Mouse (Mus musculus): ENCODE data around the gene Baiap2. TPM values are rescaled to one million over a fixed set of nuclear protein-coding genes. Genes with fewer than 3 reads are reported as not detected.

The Baiap2 gene
- polyA plus RNA-seq, 1 experiment from 2014 or later, result 42.0 TPM

- Histone ChIP-seq H3K4me1 (peaks cover 97% of the 10 kb centered on the region), H3K27ac (replicated peaks) (peak overlapping the region; percentile 88), H3K36me3 (no peaks in the 10 kb centered on the region), H3K4me3 (replicated peaks) (no peak overlapping the region), H3K4me2 (replicated peaks) (peak overlapping the region; percentile 34), H3K9ac (no peak overlapping the region), H3K9me3 (replicated peaks) (no peaks in the 10 kb centered on the region), H3K27me3 (no peaks in the 10 kb centered on the region)
- no peak for ATAC-seq (ENCODE audit: insufficient number of reproducible peaks, low FRiP score, low TSS enrichment, low read depth)
- 19% methylated on average over 12 of the region's 12 CpGs for WGBS
These were observed 5.3 kb upstream of the Baiap2 start for GRCm38 (mm10) chr11:119937216-119937615.

GRCm38 (mm10) chr11:119937772-119938502, 4.6 kb upstream of the Baiap2 start:
- H3K27ac ChIP-seq (replicated peaks), result peak overlapping the region; percentile 88
- H3K4me1 ChIP-seq, result peaks cover 92% of the 10 kb centered on the region

GRCm38 (mm10) chr11:119939073-119939710, 3.4 kb upstream of the Baiap2 start:
- Histone ChIP-seq H3K9ac (no peak overlapping the region), H3K27me3 (no peaks in the 10 kb centered on the region), H3K9me3 (replicated peaks) (no peaks in the 10 kb centered on the region), H3K27ac (replicated peaks) (0 out of 2 replicates have a peak overlapping the region, but pooled peaks have one; percentile 88), H3K36me3 (no peaks in the 10 kb centered on the region), H3K4me3 (replicated peaks) (no peak overlapping the region), H3K4me1 (peaks cover 89% of the 10 kb centered on the region), H3K4me2 (replicated peaks) (0 out of 2 replicates have a peak overlapping the region, but pooled peaks have one; percentile 15)
- ATAC-seq (ENCODE audit: insufficient number of reproducible peaks, low FRiP score, low TSS enrichment, low read depth), result no peak
- 56% methylated on average over 8 of the region's 8 CpGs for WGBS

More at GRCm38 (mm10) chr11:119937772-119938502, 4.6 kb upstream of the Baiap2 start:
- Histone ChIP-seq H3K4me3 (replicated peaks) (no peak overlapping the region), H3K4me2 (replicated peaks) (peak overlapping the region; percentile 34), H3K36me3 (no peaks in the 10 kb centered on the region), H3K27me3 (no peaks in the 10 kb centered on the region), H3K9me3 (replicated peaks) (no peaks in the 10 kb centered on the region), H3K9ac (no peak overlapping the region)
- ATAC-seq (ENCODE audit: insufficient number of reproducible peaks, low FRiP score, low TSS enrichment, low read depth), result no peak
- 54% methylated on average over 19 of the region's 19 CpGs for WGBS

- 47% methylated on average over 4 of the region's 4 CpGs for WGBS
- ATAC-seq (ENCODE audit: insufficient number of reproducible peaks, low FRiP score, low TSS enrichment, low read depth), result no peak
- no peak overlapping the region for H3K9ac ChIP-seq
- H3K4me3 ChIP-seq (replicated peaks), result no peak overlapping the region
- no peaks in the 10 kb centered on the region for H3K27me3 ChIP-seq
- no peak overlapping the region for H3K4me2 ChIP-seq (replicated peaks)
- no peaks in the 10 kb centered on the region for H3K36me3 ChIP-seq
- no peak overlapping the region for H3K27ac ChIP-seq (replicated peaks)
- H3K4me1 ChIP-seq, result peaks cover 92% of the 10 kb centered on the region
- H3K9me3 ChIP-seq (replicated peaks), result no peaks in the 10 kb centered on the region
These were observed 2.9 kb upstream of the Baiap2 start for GRCm38 (mm10) chr11:119939711-119940106.

- ATAC-seq (ENCODE audit: insufficient number of reproducible peaks, low FRiP score, low TSS enrichment, low read depth), result no peak
- Histone ChIP-seq H3K9me3 (replicated peaks) (no peaks in the 10 kb centered on the region), H3K27me3 (no peaks in the 10 kb centered on the region), H3K4me1 (peaks cover 92% of the 10 kb centered on the region), H3K4me2 (replicated peaks) (no peak overlapping the region), H3K4me3 (replicated peaks) (no peak overlapping the region), H3K36me3 (no peaks in the 10 kb centered on the region), H3K27ac (replicated peaks) (no peak overlapping the region), H3K9ac (no peak overlapping the region)
- 40% methylated on average over 11 of the region's 11 CpGs for WGBS
These were observed 2.4 kb upstream of the Baiap2 start for GRCm38 (mm10) chr11:119940142-119940541.

- Histone ChIP-seq H3K4me3 (replicated peaks) (peak overlapping the region; percentile 76), H3K27ac (replicated peaks) (peak overlapping the region; percentile 89; the same call in 1 of the 2 replicates), H3K9ac (peak overlapping the region; percentile 55), H3K4me2 (replicated peaks) (peak overlapping the region; percentile 96), H3K36me3 (no peaks in the 10 kb centered on the region), H3K4me1 (peaks cover 83% of the 10 kb centered on the region), H3K9me3 (replicated peaks) (no peaks in the 10 kb centered on the region), H3K27me3 (no peaks in the 10 kb centered on the region)
- WGBS, result 4% methylated on average over 8 of the region's 8 CpGs
- no peak for ATAC-seq (ENCODE audit: insufficient number of reproducible peaks, low FRiP score, low TSS enrichment, low read depth)
These were observed 769 bp upstream of the Baiap2 start for GRCm38 (mm10) chr11:119941794-119942193.

GRCm38 (mm10) chr11:119942201-119942726, 299 bp upstream of the Baiap2 start:
- Histone ChIP-seq H3K4me1 (peaks cover 78% of the 10 kb centered on the region), H3K4me2 (replicated peaks) (peak overlapping the region; percentile 96), H3K27me3 (no peaks in the 10 kb centered on the region), H3K4me3 (replicated peaks) (peak overlapping the region; percentile 76), H3K9me3 (replicated peaks) (no peaks in the 10 kb centered on the region), H3K9ac (peak overlapping the region; percentile 55), H3K27ac (replicated peaks) (peak overlapping the region; percentile 89), H3K36me3 (no peaks in the 10 kb centered on the region)
- under 1% methylated on average over 34 of the region's 43 CpGs for WGBS
- ATAC-seq (ENCODE audit: insufficient number of reproducible peaks, low FRiP score, low TSS enrichment, low read depth), result peak; percentile 34

- H3K4me3 ChIP-seq (replicated peaks), result peak overlapping the region; percentile 76
- H3K4me2 ChIP-seq (replicated peaks), result peak overlapping the region; percentile 96
- peak overlapping the region; percentile 78 for H3K9ac ChIP-seq
- no peak for ATAC-seq (ENCODE audit: insufficient number of reproducible peaks, low FRiP score, low TSS enrichment, low read depth)
- H3K9me3 ChIP-seq (replicated peaks), result no peaks in the 10 kb centered on the region
- peaks cover 78% of the 10 kb centered on the region for H3K4me1 ChIP-seq
- H3K27ac ChIP-seq (replicated peaks), result peak overlapping the region; percentile 53
- H3K27me3 ChIP-seq, result no peaks in the 10 kb centered on the region
- no peaks in the 10 kb centered on the region for H3K36me3 ChIP-seq
- 3% methylated on average over 32 of the region's 32 CpGs for WGBS
These were observed 945 bp downstream of the Baiap2 start for GRCm38 (mm10) chr11:119943428-119943988.

GRCm38 (mm10) chr11:119945343-119945742, 2.8 kb downstream of the Baiap2 start:
- 0 out of 2 replicates have a peak overlapping the region, but pooled peaks have one; percentile 96 for H3K4me2 ChIP-seq (replicated peaks)
- no peak for ATAC-seq (ENCODE audit: insufficient number of reproducible peaks, low FRiP score, low TSS enrichment, low read depth)

GRCm38 (mm10) chr11:119947426-119947825, 4.9 kb downstream of the Baiap2 start:
- H3K4me1 ChIP-seq, result peaks cover 61% of the 10 kb centered on the region
- no peak for ATAC-seq (ENCODE audit: insufficient number of reproducible peaks, low FRiP score, low TSS enrichment, low read depth)

More at GRCm38 (mm10) chr11:119945343-119945742, 2.8 kb downstream of the Baiap2 start:
- H3K4me3 ChIP-seq (replicated peaks), result peak overlapping the region; percentile 76
- 82% methylated on average over 7 of the region's 7 CpGs for WGBS
- H3K27ac ChIP-seq (replicated peaks), result no peak overlapping the region; the same call in 1 of the 2 replicates
- H3K27me3 ChIP-seq, result no peaks in the 10 kb centered on the region
- no peaks in the 10 kb centered on the region for H3K36me3 ChIP-seq
- H3K4me1 ChIP-seq, result peaks cover 70% of the 10 kb centered on the region
- H3K9ac ChIP-seq, result no peak overlapping the region
- no peaks in the 10 kb centered on the region for H3K9me3 ChIP-seq (replicated peaks)

GRCm38 (mm10) chr11:119947897-119948296, 5.3 kb downstream of the Baiap2 start:
- WGBS, result 48% methylated on average over 2 of the region's 2 CpGs
- H3K9me3 ChIP-seq (replicated peaks), result no peaks in the 10 kb centered on the region
- no peak overlapping the region for H3K4me3 ChIP-seq (replicated peaks)
- no peak overlapping the region for H3K4me2 ChIP-seq (replicated peaks)
- H3K4me1 ChIP-seq, result peaks cover 66% of the 10 kb centered on the region
- H3K27ac ChIP-seq (replicated peaks), result peak overlapping the region; percentile 69
- ATAC-seq (ENCODE audit: insufficient number of reproducible peaks, low FRiP score, low TSS enrichment, low read depth), result no peak
- H3K27me3 ChIP-seq, result no peaks in the 10 kb centered on the region
- no peaks in the 10 kb centered on the region for H3K36me3 ChIP-seq
- no peak overlapping the region for H3K9ac ChIP-seq

More at GRCm38 (mm10) chr11:119947426-119947825, 4.9 kb downstream of the Baiap2 start:
- whole genome bisulfite sequencing, result 85% methylated on average over 1 of the region's 1 CpGs
- H3K9me3 ChIP-seq (replicated peaks), result no peaks in the 10 kb centered on the region
- H3K4me2 ChIP-seq (replicated peaks), result no peak overlapping the region
- H3K36me3 ChIP-seq, result no peaks in the 10 kb centered on the region
- H3K4me3 ChIP-seq (replicated peaks), result no peak overlapping the region
- H3K9ac ChIP-seq, result no peak overlapping the region
- no peak overlapping the region for H3K27ac ChIP-seq (replicated peaks)
- no peaks in the 10 kb centered on the region for H3K27me3 ChIP-seq
